Mouse (Mus musculus): Measurements from ENCODE around the gene Spatc1l.

DNA sequence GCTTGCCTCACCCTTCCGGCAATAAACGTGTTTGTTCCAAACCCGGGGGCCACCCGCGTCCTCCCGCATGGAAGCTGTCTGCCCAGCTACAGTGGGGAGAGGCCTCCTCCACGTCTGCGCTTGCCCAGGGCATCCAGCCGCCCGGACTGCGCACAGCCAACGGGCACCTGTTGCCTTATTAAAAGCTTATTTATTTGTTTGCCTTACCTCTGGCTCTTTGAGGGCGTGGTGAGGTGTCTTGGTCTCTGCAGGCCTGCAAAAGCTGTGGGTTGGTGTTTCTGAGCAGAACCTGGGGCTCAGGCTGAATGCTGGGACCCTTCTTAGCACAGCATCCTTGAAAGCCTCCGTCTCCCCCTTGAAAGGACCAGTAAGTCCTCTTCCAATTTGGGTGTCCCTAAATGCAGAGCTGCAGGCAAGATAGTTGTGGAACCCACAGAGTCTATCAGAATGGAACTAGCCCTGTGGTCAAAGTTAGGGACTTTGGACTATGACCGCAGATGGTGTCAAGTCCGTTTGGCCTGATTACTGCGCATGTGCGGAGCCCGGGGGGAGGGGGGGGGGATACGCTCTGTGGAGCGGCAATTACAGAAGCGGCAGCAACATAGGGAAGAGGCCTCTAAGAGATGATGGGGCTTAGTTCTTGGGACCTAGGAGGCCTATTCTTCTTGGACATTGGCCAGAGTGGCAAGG lies 8.1 kb downstream of the Spatc1l start:
- no peak for TF ChIP-seq CTCF (conservative IDR thresholded peaks at IDR 0.05; ENCODE audit: low read length)
- no peak for TF ChIP-seq NANOG (IDR thresholded peaks at IDR 0.05; ENCODE audit: borderline replicate concordance, low read length)
- TF ChIP-seq POU5F1 (IDR thresholded peaks at IDR 0.05; ENCODE audit: borderline replicate concordance, low read length), result no peak

Measured in E14TG2a.4 (cell line).